Mouse (Mus musculus) liver, embryonic 14.5 days (tissue): ENCODE data around the gene Iqgap3.

Experiments
- CTCF ChIP-seq: IDR thresholded peaks from 2 replicates; pipeline ENCODE4 v1.5.1; 2016; ENCODE audit warnings: antibody characterized with exemption, low read depth, control low read depth
- EP300 ChIP-seq: IDR thresholded peaks from 2 replicates; pipeline ENCODE4 v1.6.1; 2016; ENCODE audit warnings: antibody characterized with exemption, low read depth

GRCm38 (mm10) chr3:88101736-88102135, 20.0 kb downstream of the Iqgap3 start:
- TF ChIP-seq CTCF (no peak), EP300 (no peak)
